Mouse (Mus musculus) liver, embryonic 13.5 days (tissue): ENCODE results near the gene Ttll11. TPM values are rescaled to one million over a fixed set of nuclear protein-coding genes. Genes with fewer than 3 reads are reported as not detected.

Experiments used
- ATAC-seq: fragments of 200-750 bp; cut with Nextera tagmentation; 2 replicates; pipeline ENCODE4 v1.8.0; 2017; ENCODE audit warnings: low read depth, mild to moderate bottlenecking, moderate number of reproducible peaks, moderate library complexity
- DNase-seq: peaks from one replicate; pipeline ENCODE4 v3.0.0; 2022
- H3K27ac ChIP-seq: fragments of 300-500 bp; sonication (generic); 2 replicates; pipeline ENCODE4 v1.5.1; 2015; ENCODE audit warnings: moderate library complexity, mild to moderate bottlenecking, inconsistent platforms
- H3K27me3 ChIP-seq: fragments of 300-500 bp; sonication (generic); 2 replicates; pipeline ENCODE4 v1.6.1; 2015; ENCODE audit warnings: mild to moderate bottlenecking, inconsistent platforms
- H3K36me3 ChIP-seq: fragments of 300-500 bp; sonication (generic); 2 replicates; pipeline ENCODE4 v1.6.1; 2015; ENCODE audit warnings: mild to moderate bottlenecking, inconsistent platforms
- H3K4me1 ChIP-seq: fragments of 300-500 bp; sonication (generic); replicated peaks from 2 replicates; pipeline ENCODE4 v1.6.1; 2015; ENCODE audit warnings: inconsistent platforms
- H3K4me2 ChIP-seq: fragments of 300-500 bp; sonication (generic); 2 replicates; pipeline ENCODE4 v1.6.1; 2015; ENCODE audit warnings: inconsistent platforms, mild to moderate bottlenecking, moderate library complexity
- H3K4me3 ChIP-seq: fragments of 300-500 bp; sonication (generic); replicated peaks from 2 replicates; pipeline ENCODE4 v1.5.1; 2015; ENCODE audit warnings: mild to moderate bottlenecking, inconsistent platforms
- H3K9ac ChIP-seq: fragments of 300-500 bp; sonication (generic); 2 replicates; pipeline ENCODE4 v1.6.1; 2015; ENCODE audit warnings: mild to moderate bottlenecking, inconsistent platforms
- H3K9me3 ChIP-seq: fragments of 300-500 bp; sonication (generic); replicated peaks from 2 replicates; pipeline ENCODE4 v1.6.1; 2016; ENCODE audit warnings: inconsistent platforms
- WGBS: fragments of 180-500 bp; shearing (Covaris S2); methylation state at CpG from one replicate; pipeline ENCODE4 v1.1.7; 2015; ENCODE audit not compliant: insufficient replicate concordance; 5-methylcytosine and 5-hydroxymethylcytosine counted together
- polyA plus RNA-seq: library from polyadenylated mRNA; unstranded; fragments of >200 nt; fragmentation: Nextera tagmentation; extraction: Ambion mirVana; gene quantifications from 2 replicates; pipeline ENCODE4 v1.2.1, GENCODE M21; 2015

Gene Ttll11
- polyA plus RNA-seq, 1 experiment from 2014 or later = 0.91 TPM

GRCm38 (mm10) chr2:35834198-35834913 lies 145.4 kb downstream of the Ttll11 start:
- Histone ChIP-seq H3K27ac (no peak overlapping the region), H3K27me3 (no peaks in the 10 kb centered on the region), H3K4me2 (no peak overlapping the region), H3K36me3 (no peaks in the 10 kb centered on the region), H3K4me1 (peaks cover 50% of the 10 kb centered on the region), H3K9me3 (peaks cover 16% of the 10 kb centered on the region), H3K9ac (no peak overlapping the region), H3K4me3 (no peak overlapping the region)
- ATAC-seq (no peak), DNase-seq (no peak)
- WGBS = 90% methylated on average over 10 of the region's 10 CpGs

DNA sequence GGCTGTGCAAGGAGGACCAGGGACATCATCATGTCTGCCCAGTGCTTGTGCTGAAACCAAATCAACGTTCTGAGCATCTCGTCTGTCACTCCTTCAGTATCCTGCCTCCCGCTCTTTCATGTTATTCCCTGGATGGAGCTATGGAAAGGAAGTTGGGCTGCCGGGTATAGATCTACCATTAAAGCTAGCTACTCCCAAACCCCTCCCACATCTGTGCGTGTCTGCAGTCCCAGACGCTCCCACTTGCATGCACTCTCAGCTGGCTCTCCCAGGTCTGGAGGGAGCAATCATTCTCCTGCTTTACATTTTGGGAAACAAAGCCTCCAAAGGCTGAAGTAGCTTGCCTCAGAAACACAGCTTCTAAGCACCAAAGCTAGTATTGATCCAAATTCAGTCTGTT lies 146.2 kb downstream of the Ttll11 start:
- H3K27ac ChIP-seq = 0 out of 2 replicates have a peak overlapping the region, but pooled peaks have one; percentile 85
- WGBS = 60% methylated on average over 6 of the region's 6 CpGs
- ATAC-seq (no peak), DNase-seq (no peak)
- H3K4me3 ChIP-seq = no peak overlapping the region
- peaks cover 55% of the 10 kb centered on the region for H3K4me1 ChIP-seq
- no peaks in the 10 kb centered on the region for H3K27me3 ChIP-seq
- H3K36me3 ChIP-seq = no peaks in the 10 kb centered on the region
- no peak overlapping the region for H3K4me2 ChIP-seq
- H3K9me3 ChIP-seq = peaks cover 16% of the 10 kb centered on the region
- H3K9ac ChIP-seq = no peak overlapping the region

GRCm38 (mm10) chr2:35832742-35833425 lies 146.8 kb downstream of the Ttll11 start:
- WGBS = 8% methylated on average over 11 of the region's 11 CpGs
- H3K4me3 ChIP-seq = no peak overlapping the region
- peak; percentile 67 for ATAC-seq
- no peaks in the 10 kb centered on the region for H3K36me3 ChIP-seq
- peak; percentile 29 for DNase-seq
- no peaks in the 10 kb centered on the region for H3K27me3 ChIP-seq
- H3K4me1 ChIP-seq = peaks cover 58% of the 10 kb centered on the region
- H3K27ac ChIP-seq = peak overlapping the region; percentile 85
- peaks cover 16% of the 10 kb centered on the region for H3K9me3 ChIP-seq
- H3K9ac ChIP-seq = no peak overlapping the region
- H3K4me2 ChIP-seq = 0 out of 2 replicates have a peak overlapping the region, but pooled peaks have one; percentile 4

- no peak for DNase-seq
- no peak overlapping the region for H3K9ac ChIP-seq
- no peak overlapping the region for H3K4me3 ChIP-seq
- ATAC-seq = no peak
- peaks cover 12% of the 10 kb centered on the region for H3K9me3 ChIP-seq
- H3K36me3 ChIP-seq = no peaks in the 10 kb centered on the region
- H3K27ac ChIP-seq = peak overlapping the region; percentile 85
- WGBS = 25% methylated on average over 10 of the region's 10 CpGs
- no peaks in the 10 kb centered on the region for H3K27me3 ChIP-seq
- peak overlapping the region; percentile 4; the same call in 1 of the 2 replicates for H3K4me2 ChIP-seq
- H3K4me1 ChIP-seq = peaks cover 58% of the 10 kb centered on the region
Observed at GRCm38 (mm10) chr2:35831904-35832581, 147.7 kb downstream of the Ttll11 start.

GRCm38 (mm10) chr2:35830966-35831903 lies 148.5 kb downstream of the Ttll11 start:
- ATAC-seq = peak; percentile 80
- 0 out of 2 replicates have a peak, but pooled peaks cover 5% of the 10 kb centered on the region for H3K9me3 ChIP-seq
- WGBS = 20% methylated on average over 6 of the region's 6 CpGs
- no peak overlapping the region for H3K4me3 ChIP-seq
- no peaks in the 10 kb centered on the region for H3K36me3 ChIP-seq
- H3K27me3 ChIP-seq = no peaks in the 10 kb centered on the region
- peak overlapping the region; percentile 85 for H3K27ac ChIP-seq
- no peak overlapping the region for H3K9ac ChIP-seq
- 0 out of 2 replicates have a peak overlapping the region, but pooled peaks have one; percentile 4 for H3K4me2 ChIP-seq
- peaks cover 58% of the 10 kb centered on the region for H3K4me1 ChIP-seq
- peak; percentile 36 for DNase-seq

- WGBS = 23% methylated on average over 4 of the region's 4 CpGs
- H3K9me3 ChIP-seq = no peaks in the 10 kb centered on the region
- no peak overlapping the region for H3K4me3 ChIP-seq
- peaks cover 62% of the 10 kb centered on the region for H3K4me1 ChIP-seq
- peak; percentile 49; the same call in 1 of the 2 replicates for ATAC-seq
- no peaks in the 10 kb centered on the region for H3K36me3 ChIP-seq
- DNase-seq = no peak
- no peak overlapping the region for H3K9ac ChIP-seq
- H3K4me2 ChIP-seq = no peak overlapping the region
- H3K27ac ChIP-seq = no peak overlapping the region
- H3K27me3 ChIP-seq = no peaks in the 10 kb centered on the region
Observed at GRCm38 (mm10) chr2:35829136-35829535, 150.6 kb downstream of the Ttll11 start.

DNA sequence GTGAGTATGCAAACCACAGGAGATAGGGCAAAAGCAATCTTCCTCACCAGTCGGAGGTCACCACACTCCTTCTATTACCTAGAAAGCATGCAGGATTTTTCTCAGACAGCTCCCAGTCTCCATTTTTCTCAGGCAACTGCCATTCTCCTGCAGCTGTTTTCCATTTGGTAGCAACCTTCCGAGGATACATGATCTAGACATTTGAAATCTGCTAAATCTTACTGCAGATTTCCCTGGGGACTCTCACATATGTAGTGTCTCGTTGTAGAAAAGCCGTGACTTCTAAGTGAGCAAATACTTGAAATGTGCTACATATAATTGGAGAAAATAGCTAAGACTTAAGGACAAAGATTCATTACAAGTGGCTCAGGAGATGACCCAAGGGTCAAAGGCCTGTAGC lies 151.8 kb downstream of the Ttll11 start:
- ATAC-seq (no peak), DNase-seq (no peak)
- H3K9ac ChIP-seq = no peak overlapping the region
- H3K4me2 ChIP-seq = no peak overlapping the region
- H3K27ac ChIP-seq = no peak overlapping the region
- H3K9me3 ChIP-seq = no peaks in the 10 kb centered on the region
- peaks cover 50% of the 10 kb centered on the region for H3K4me1 ChIP-seq
- no peak overlapping the region for H3K4me3 ChIP-seq
- H3K27me3 ChIP-seq = no peaks in the 10 kb centered on the region
- 79% methylated on average over 4 of the region's 4 CpGs for WGBS
- H3K36me3 ChIP-seq = no peaks in the 10 kb centered on the region

DNA sequence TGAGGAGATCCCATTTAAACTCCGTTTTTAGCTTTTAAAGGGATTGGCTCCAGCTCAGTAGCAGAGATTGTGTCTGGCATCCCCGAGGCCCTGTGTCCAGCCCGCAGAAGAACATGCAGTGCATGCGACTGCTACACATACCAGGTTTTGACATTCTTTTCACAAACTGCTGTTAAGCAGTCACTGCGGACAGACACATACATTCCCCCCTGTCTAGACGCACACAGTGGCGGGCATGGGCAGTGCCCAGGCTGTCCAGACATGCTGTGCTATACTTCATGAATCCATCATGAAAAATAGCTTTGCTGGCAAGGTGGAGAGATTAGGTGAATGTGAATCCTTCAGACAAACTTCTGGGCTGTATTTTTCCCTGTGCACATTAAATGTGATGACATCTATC lies 154.6 kb downstream of the Ttll11 start:
- no peak overlapping the region for H3K4me3 ChIP-seq
- peaks cover 23% of the 10 kb centered on the region for H3K4me1 ChIP-seq
- no peak overlapping the region for H3K27ac ChIP-seq
- no peak for ATAC-seq
- no peak for DNase-seq
- 71% methylated on average over 7 of the region's 7 CpGs for WGBS
- H3K9ac ChIP-seq = no peak overlapping the region
- no peaks in the 10 kb centered on the region for H3K9me3 ChIP-seq
- H3K4me2 ChIP-seq = no peak overlapping the region
- H3K27me3 ChIP-seq = no peaks in the 10 kb centered on the region
- H3K36me3 ChIP-seq = no peaks in the 10 kb centered on the region

- Histone ChIP-seq H3K4me2 (no peak overlapping the region), H3K27ac (no peak overlapping the region), H3K9ac (no peak overlapping the region), H3K4me3 (no peak overlapping the region), H3K27me3 (no peaks in the 10 kb centered on the region), H3K36me3 (no peaks in the 10 kb centered on the region), H3K4me1 (peaks cover 17% of the 10 kb centered on the region), H3K9me3 (no peaks in the 10 kb centered on the region)
- WGBS = 46% methylated on average over 6 of the region's 6 CpGs
- DNase-seq (no peak), ATAC-seq (no peak)
Observed at GRCm38 (mm10) chr2:35823589-35823988, 156.1 kb downstream of the Ttll11 start.

- DNase-seq (no peak), ATAC-seq (peak; percentile 47; the same call in 1 of the 2 replicates)
- Histone ChIP-seq H3K4me2 (no peak overlapping the region), H3K9me3 (no peaks in the 10 kb centered on the region), H3K4me3 (no peak overlapping the region), H3K27me3 (no peaks in the 10 kb centered on the region), H3K27ac (no peak overlapping the region), H3K4me1 (peaks cover 21% of the 10 kb centered on the region), H3K36me3 (no peaks in the 10 kb centered on the region), H3K9ac (no peak overlapping the region)
- WGBS = 16% methylated on average over 2 of the region's 2 CpGs
Observed at GRCm38 (mm10) chr2:35818883-35819282, 160.8 kb downstream of the Ttll11 start.
